Mouse (Mus musculus) lung, postnatal 36 days (tissue): ENCODE measurements around the gene Ccdc190.

Experiments
- DNase-seq: peaks from one replicate; pipeline ENCODE4 v3.0.0; 2022; ENCODE audit warnings: mixed read lengths

The Ccdc190 gene

DNA sequence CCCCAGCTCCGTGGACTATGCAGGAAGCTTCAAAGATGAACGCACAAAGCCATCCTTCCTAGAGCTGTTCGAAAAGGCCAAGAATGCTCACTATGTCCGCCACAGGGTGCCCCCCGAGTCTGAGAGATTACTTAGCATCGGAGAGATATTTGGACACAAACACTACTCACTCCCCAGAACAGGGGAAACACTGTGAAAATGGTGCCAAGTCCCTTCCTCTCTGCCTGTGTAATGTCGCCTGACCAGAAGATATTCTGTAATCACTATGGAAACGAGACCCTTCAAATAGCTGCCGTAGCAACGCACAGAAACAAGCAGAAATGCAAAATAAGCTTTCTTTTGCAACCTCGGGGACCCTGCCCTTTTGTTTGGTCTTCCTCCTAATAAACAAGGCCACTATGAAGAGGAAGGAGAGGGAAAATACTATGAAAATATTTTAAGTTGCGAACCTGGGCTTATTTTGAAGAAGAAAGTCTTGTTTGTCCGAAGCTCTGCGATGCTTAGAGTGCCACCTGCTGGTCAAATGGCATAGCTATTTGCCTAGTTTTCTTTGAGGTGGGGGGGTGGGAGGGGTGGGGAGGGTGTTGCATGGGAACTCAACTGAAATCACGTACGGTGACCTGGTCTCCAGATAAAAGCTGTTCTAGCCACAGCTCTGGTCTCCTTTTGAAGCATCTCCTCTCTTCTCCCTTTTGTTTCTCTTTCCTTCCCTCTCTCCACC is 5.7 kb downstream of the Ccdc190 start:
- peak; percentile 73 for DNase-seq

DNA sequence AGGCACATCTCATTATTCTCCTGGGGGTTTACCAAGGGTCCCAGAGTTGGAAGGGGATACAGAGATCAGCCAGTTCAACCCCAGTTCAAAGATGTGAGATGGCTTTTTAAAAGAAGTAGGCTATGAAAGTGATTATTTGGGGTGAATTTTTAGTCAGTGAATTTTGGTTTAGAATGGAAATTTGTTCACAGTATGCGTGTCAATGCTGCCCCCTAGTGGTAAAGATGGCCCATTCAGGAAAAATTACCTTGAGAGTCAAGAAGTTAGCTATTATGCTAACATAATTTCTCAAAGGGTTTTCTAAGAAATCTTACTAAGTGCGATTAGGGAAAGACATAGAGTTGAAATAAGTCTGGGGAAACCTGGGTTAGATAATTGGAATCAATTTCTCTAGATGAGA is 10.9 kb downstream of the Ccdc190 start:
- DNase-seq: peak; percentile 73

GRCm38 (mm10) chr1:169946004-169946403 is 17.6 kb downstream of the Ccdc190 start:
- no peak for DNase-seq

DNA sequence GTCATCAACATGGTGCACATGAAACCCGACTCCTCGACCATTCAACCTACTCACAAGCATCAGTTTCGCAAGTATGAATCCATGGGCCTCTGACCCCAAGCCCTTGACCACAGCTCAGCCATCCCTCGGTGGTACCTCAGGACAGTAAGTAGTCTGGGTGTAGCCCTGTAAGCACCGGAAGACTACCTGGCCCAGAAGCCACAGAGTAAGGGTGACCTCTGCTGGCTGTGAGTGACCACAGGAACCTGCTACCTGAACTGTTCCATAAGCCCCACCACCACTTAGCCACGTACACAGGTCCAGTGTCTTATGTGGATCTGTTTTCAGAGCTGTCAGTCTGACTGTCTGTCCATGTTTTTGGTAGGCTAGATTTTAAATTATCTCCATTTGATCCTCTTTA is 19.2 kb downstream of the Ccdc190 start:
- no peak for DNase-seq

DNA sequence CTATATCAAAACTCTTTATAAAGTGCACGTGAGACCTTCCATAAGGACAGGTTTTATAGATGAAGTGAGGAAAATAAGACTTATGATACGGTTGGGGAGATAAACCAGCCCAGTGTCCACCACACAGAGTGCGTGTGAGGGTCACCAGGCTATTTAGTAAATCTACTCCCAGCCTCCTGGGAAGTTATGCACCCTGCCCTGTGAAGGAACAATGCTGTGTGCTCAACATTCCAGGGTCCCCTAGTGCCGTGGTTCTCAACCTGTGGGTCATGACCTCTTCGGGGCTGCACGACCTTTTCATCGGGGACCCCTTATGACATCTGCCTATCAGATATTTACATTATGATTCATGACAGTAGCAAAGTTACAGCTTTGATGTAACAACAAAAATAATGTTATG is 19.8 kb downstream of the Ccdc190 start:
- DNase-seq: no peak

- DNase-seq: no peak
Observed at GRCm38 (mm10) chr1:169948866-169949265, 20.4 kb downstream of the Ccdc190 start.

DNA sequence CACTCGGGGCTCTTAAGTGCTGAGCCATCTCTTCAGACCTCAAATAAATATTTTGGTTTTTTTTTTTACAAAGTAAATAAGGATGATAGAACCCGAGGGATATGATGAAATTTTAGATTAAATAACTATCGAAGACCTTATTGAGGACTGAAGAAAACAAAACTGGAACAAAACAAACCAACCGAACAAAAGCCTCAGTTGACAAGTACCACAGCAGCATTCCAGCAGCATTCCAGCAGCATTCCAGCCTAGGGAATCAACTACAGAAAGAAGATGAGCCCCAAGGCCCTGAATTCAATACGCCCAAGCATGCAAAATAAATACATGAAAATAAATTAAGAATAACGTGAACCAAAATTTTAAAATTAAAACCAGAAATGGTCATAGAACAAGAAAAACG is 21.5 kb downstream of the Ccdc190 start:
- DNase-seq: no peak

DNA sequence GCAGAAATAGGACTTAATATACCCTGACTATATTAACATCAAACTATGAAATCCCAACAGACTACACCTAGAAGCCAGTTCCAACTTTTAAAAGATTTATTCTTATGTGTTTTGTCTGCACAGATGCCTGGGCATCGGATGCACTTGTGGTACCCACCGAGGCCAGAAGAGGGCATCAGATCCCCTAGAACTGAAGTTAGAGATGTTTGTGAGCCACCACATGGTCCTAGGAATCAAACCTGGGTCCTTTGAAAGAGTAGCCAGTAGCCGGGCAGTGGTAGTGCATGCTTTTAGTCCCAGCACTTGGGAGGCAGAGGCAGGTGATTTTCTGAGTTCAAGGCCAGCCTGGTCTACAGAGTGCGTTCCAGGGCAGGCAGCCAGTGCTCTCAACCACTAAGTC is 22.2 kb downstream of the Ccdc190 start:
- peak; percentile 19 for DNase-seq

DNA sequence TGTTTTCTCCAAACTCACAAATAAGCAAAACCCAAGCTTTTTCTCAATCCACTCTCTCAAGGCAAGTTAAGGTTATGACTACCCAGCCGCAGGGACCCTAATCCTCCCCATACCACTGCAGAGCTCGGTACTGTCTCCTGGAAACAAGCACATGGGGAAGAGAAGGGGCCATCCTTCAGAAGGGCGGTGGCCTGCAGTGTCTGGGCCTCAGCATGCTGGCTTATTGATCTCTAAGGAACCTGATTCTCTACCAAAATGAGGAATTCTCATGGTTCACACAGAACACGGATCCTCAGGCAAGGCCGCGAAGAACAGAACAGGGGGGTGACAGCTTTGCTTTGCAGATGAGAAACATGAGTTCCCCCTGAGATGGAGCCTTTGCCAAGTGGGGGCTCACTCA is 23.1 kb downstream of the Ccdc190 start:
- no peak for DNase-seq

DNA sequence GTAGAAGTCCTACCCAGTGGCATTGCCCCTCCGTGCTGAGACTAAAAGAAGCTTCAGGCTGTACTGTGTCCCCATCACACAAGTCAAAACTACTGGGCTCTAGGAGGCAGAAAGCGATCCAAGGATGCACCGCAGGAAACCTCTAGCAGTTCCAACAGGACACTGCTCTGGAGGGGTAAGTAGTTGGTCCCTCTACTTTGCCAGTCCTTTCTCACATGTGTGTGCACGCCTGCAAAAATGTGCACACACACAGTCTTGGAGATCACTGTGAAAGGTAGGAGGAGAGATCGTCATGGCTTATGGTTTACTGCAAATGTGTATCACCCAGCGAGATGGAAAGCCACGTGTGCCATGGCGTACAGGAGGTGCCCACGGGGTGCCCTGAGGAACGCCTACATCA is 24.2 kb downstream of the Ccdc190 start:
- no peak for DNase-seq

GRCm38 (mm10) chr1:169953106-169953505 is 24.7 kb downstream of the Ccdc190 start:
- no peak for DNase-seq

- DNase-seq: peak; percentile 100
Observed at GRCm38 (mm10) chr1:169968792-169969515, 40.5 kb downstream of the Ccdc190 start, which contains the start of gene Hsd17b7. Gene Hsd17b7, minus strand, starts transcription at chr1:169969241.

DNA sequence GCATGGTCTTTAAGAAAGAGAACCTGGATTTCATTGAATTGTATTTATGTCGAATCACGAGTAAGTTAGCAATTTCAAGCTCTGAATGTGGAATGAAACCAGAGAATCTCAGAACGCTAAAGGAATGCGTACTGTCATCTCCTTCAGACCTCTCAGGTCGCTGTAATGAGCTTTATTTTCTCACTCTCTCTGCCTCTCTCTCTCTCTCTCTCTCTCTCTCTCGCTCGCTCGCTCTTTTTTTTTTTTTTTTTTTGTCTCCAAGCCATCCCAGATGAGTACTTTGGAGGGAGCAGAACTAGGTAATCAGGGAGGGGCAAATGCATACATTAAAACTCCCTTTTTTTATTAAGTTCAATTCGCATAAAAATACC is 41.1 kb downstream of the Ccdc190 start:
- DNase-seq: no peak

- DNase-seq: no peak
Observed at GRCm38 (mm10) chr1:169970936-169971335, 42.5 kb downstream of the Ccdc190 start.

DNA sequence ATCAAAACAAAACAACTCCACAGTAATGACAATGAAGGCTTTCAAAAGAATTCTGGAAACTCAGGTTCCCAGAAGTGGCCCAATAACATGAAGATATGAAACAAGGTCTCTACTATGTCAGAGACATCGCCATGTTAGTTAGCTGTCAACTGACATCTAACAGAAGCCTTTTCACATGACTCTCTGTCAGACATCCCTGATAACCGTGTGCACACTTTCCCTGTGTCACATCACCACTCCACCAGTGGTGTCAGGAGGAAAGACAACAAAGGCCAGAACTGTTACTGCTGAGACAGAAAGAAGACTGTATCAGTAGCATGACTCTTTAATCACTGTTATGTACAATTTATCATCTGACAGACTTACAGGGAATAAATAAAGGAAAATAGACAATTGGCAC is 43.5 kb downstream of the Ccdc190 start:
- no peak for DNase-seq

DNA sequence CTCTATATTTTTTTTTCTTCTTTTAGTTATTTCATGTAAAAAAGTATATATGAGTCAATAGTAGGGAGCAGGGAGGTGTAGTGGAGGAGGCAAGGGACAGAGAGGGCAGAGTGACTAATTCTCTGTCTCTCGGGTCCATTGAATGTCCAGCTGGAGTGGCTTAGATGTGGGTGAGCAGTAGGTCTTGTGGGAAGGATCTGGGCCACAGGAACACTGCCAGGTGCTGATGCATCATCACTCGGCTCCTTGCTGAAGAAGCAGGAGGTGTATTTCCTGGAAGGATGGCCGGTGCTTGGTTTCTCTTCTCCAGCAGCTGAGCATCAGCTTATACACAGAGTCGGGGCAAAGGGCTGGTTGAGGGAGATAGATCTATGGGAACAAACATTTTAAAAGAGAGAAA is 49.2 kb downstream of the Ccdc190 start:
- DNase-seq: no peak
